Mouse (Mus musculus) olfactory bulb, adult 2 months (tissue): Measurements from ENCODE around the gene Eif3k. TPM values are rescaled to one million over a fixed set of nuclear protein-coding genes. Genes with fewer than 3 reads are reported as not detected.

Experiments used
- H3K27ac ChIP-seq: fragments of 200-500 bp; 2 replicates; pipeline ENCODE4 v1.5.1; 2012; ENCODE audit warnings: low read depth, low read length; ENCODE audit not compliant: insufficient read depth
- H3K4me1 ChIP-seq: fragments of 200-500 bp; 2 replicates; pipeline ENCODE4 v1.6.1; 2012; ENCODE audit warnings: low read length; ENCODE audit not compliant: control insufficient read depth, insufficient read depth
- H3K4me3 ChIP-seq: fragments of 200-500 bp; 2 replicates; pipeline ENCODE4 v1.5.1; 2012; ENCODE audit warnings: mild to moderate bottlenecking, low read depth, low read length, moderate library complexity; ENCODE audit not compliant: insufficient read depth
- CTCF ChIP-seq: fragments of 200-500 bp; IDR thresholded peaks from 2 replicates; pipeline ENCODE4 v1.5.1; 2012; ENCODE audit warnings: low read depth, mild to moderate bottlenecking, low read length, moderate library complexity; ENCODE audit not compliant: insufficient read depth
- POLR2A ChIP-seq: fragments of 200-500 bp; IDR thresholded peaks from 2 replicates; pipeline ENCODE4 v1.6.1; 2012; ENCODE audit warnings: mild to moderate bottlenecking, low read depth, low read length, moderate library complexity; ENCODE audit not compliant: insufficient read depth
- WGBS: fragments of 180-500 bp; shearing (Covaris S2); methylation state at CpG from one replicate; pipeline ENCODE4 v1.1.7; 2018; 5-methylcytosine and 5-hydroxymethylcytosine counted together
- polyA plus RNA-seq: library from polyadenylated mRNA; stranded (reverse); fragments of >200 nt; gene quantifications from 2 replicates; pipeline ENCODE4 v1.2.4, GENCODE M21; 2012; ENCODE audit warnings: low replicate concordance; ENCODE audit not compliant: missing spikeins, insufficient read depth, insufficient read length

The Eif3k gene
- polyA plus RNA-seq, 1 experiment = not detected

DNA sequence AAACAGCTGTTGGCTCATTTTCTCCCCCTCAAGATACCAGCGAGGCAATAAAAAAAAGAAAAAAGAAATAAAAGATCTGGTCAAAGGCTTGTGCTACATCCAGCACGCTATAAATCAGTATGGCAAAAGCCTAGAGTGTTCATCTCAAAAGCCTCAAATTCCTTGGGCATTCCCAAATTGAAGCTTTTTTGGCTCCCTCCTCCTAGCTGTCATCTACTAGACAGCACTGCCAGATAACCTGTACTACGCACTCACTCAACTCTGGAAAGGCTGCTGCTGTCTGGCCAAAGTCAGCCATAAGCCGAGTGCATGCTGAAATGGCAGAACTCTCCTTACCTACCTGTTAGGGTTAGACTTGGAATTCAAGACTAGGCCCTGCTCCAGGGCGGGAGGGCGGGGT lies 24.4 kb downstream of the Eif3k start:
- Histone ChIP-seq H3K4me3 (no peak overlapping the region), H3K4me1 (peaks cover 17% of the 10 kb centered on the region), H3K27ac (no peak overlapping the region)
- no peak for TF ChIP-seq CTCF
- TF ChIP-seq POLR2A = no peak
- WGBS = 64% methylated on average over 6 of the region's 6 CpGs

DNA sequence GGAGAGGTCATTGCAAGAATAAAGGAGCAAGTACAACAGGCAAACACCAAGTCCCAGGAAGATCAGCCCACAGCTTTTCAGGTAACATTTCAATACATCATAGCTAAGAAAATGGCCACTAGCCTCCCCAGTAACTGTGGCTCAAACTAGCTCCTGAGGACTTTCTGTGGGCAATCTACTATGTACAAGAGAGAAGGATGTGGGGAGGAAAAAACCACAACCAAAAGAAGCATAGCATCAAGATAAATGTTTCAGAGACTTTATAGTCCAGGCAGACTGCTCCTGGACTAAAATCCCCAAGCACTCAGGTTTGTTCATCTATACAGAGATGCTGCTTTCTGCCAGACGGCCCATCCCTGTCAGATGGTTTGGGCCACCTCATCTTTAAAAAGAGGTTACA lies 25.4 kb downstream of the Eif3k start:
- Histone ChIP-seq H3K4me1 (peaks cover 19% of the 10 kb centered on the region), H3K27ac (no peak overlapping the region)
- WGBS = 45% methylated on average over 1 of the region's 1 CpGs

DNA sequence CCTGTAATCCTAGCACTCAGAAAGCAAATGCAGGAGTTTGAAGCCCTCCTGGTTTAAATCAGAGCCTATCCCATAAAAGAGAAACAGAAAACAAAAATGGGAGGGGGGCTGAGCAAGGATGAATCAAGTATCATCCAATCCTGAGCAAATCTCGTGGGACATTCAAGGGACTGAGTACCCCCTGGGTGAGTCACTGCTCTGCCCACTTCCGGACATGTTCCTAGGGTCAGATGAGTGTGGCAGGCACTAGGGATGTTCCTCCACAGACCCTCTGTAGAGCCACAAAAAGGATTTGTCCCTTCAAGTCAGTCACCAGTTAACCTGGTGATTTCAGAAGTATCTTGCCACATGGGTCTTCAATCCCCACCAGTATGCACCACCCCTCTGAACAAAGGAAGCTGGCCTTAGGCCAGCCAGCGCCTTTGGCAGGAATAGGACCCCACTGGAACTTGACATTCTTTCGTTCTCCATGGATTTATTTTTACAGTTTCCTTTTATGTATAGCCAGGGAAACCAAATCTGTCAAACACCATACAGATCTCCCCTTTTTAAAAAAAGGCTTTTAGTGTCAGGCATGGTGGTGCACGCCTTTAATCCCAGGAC lies 26.3 kb downstream of the Eif3k start:
- TF ChIP-seq CTCF (no peak), POLR2A (no peak)
- H3K4me3 ChIP-seq = no peak overlapping the region
- peaks cover 20% of the 10 kb centered on the region for H3K4me1 ChIP-seq
- 37% methylated on average over 5 of the region's 5 CpGs for WGBS
- H3K27ac ChIP-seq = no peak overlapping the region

More for the DNA sequence above, 25.4 kb downstream of the Eif3k start:
- no peak overlapping the region for H3K4me3 ChIP-seq
- no peak for TF ChIP-seq CTCF
- no peak for TF ChIP-seq POLR2A

DNA sequence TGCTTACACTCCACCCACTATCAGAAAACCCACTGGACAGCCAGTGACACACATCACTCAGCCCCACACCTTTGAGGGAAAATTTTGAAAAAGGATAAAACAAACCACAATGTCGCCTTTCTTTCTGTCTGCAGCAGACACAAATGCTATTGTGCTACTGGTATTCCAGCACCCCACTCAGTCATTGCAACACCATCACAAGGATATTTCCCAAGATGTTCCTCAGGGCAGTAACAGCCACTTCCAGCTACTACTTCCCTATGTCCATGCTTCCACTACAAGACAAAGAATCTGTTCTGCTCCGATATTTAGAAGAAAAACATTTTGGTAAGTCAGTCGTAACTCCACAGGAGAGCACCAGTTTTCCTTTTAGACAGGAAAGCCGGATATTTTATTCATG lies 26.9 kb downstream of the Eif3k start:
- Histone ChIP-seq H3K4me1 (peaks cover 16% of the 10 kb centered on the region), H3K27ac (0 out of 2 replicates have a peak overlapping the region, but pooled peaks have one; percentile 28), H3K4me3 (no peak overlapping the region)
- 42% methylated on average over 4 of the region's 4 CpGs for WGBS
- TF ChIP-seq POLR2A = no peak
- TF ChIP-seq CTCF = no peak

DNA sequence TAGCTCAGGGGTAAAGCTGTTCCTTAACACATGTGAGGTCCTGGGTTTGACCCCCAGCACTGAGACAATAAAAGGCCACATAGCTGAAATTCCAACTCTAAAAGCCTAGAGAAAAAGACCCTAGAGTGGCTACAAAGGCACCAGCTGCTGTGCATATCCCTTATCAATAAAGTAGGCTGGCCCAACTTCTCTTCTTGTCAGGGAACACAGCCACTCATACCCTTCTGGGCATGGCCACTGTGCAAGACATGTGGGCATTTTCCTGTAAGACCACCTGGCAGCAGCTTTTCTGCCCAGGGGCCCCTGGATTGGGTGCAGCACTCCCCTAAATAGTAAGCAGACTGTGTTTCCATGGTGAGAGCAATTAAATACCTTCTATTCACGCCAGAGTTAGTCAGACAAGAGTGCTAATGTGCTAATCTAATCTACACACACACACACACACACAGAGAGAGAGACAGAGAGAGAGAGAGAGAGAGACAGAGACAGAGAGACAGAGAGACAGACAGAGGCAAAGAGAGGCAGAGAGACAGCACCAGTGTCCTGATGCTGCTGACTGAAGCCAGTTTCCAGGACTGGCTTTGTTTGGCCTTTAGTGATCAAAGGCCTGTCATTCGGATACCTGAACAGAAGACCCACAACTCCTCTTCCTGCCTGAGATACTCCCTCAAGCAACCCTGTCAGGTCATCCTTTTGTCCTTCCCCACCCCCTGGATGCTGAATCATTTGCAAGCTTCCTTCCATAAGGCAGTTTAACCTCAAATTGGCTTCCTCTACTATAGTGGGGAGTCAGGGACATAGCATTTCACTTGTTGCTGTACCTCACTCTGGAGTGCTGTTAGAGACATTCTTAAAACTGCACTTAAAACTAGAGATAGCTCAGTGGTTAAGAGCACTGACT lies 27.9 kb downstream of the Eif3k start:
- Histone ChIP-seq H3K4me1 (peaks cover 17% of the 10 kb centered on the region), H3K27ac (peak overlapping the region; percentile 58), H3K4me3 (no peak overlapping the region)
- 24% methylated on average over 2 of the region's 2 CpGs for WGBS
- no peak for TF ChIP-seq POLR2A
- no peak for TF ChIP-seq CTCF

DNA sequence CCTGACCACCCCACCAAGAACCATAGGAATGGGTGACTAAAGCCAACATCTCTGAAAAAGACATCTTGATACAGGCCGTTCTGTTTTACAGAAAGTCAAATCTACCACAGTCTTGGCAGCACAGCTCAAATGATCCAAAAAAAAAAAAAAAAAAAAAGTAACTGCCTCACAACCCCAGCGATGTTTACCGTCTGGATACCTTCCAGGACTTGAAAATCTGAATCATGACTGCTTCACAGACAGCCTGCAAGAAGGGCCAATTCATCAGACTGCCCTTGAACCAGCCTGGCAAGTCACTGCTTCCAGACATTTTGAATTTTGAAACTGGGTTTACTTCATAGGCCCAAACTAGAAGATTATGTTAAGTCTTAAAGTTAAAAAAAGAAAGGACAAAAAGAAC lies 28.9 kb downstream of the Eif3k start:
- no peak for TF ChIP-seq POLR2A
- TF ChIP-seq CTCF = no peak
- H3K4me3 ChIP-seq = no peak overlapping the region
- 8% methylated on average over 3 of the region's 3 CpGs for WGBS
- H3K4me1 ChIP-seq = peaks cover 22% of the 10 kb centered on the region
- no peak overlapping the region for H3K27ac ChIP-seq

DNA sequence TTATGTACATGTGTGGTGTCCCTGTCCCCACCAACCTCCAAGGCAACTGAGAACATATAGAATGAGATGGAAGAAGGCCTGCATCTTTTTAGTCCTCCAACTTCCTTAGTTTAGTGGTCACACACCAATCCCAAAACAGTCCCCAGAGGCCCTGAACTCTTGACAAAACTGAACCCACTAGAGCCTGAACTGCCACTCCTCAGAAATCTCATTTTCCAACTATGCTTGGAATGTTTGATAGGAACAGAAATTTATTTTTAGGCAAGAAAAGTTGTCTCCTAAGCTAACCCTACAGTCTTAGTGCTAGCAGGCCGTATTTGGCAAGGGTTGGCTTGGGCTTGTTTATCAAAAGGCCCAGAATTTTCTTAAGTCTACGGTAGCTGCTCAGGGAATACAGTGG lies 29.9 kb downstream of the Eif3k start:
- no peak for TF ChIP-seq POLR2A
- TF ChIP-seq CTCF = no peak
- 79% methylated on average over 2 of the region's 2 CpGs for WGBS
- Histone ChIP-seq H3K4me3 (no peak overlapping the region), H3K4me1 (peaks cover 26% of the 10 kb centered on the region), H3K27ac (no peak overlapping the region)

DNA sequence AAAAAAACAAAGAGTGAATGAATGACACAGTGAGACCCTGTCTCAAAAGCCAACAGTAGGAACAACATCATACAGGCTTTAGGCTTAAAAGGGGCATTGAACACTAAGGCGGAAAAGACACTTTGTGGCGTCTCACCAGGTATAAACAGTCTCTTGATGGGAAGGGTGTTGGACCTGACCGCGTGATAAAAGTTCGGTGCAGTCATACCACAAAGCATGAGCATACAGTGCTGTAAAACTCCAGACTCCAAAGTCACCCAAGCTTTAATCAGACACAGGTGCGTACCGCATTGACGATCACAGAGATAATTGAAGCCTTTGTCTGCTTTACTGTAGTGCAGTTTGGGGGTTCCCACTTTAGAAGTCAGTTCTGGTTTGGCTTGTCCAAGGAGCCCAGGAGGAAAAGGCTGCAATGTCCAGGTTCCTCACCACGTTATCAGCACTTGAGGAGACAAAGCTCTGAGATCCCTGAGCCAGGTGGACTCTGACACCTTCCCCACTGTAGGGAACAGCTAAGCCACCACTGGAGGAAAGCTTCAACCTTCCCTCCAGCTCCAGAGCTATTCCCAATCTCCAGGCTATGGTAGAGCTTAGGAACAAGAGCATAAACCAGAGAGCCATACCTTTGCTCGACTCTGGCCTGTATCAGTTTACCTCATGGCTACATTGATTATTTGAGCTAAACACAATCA lies 31.2 kb downstream of the Eif3k start:
- H3K4me1 ChIP-seq = peaks cover 38% of the 10 kb centered on the region
- 82% methylated on average over 10 of the region's 10 CpGs for WGBS
- H3K27ac ChIP-seq = 0 out of 2 replicates have a peak overlapping the region, but pooled peaks have one; percentile 17
- no peak overlapping the region for H3K4me3 ChIP-seq
- TF ChIP-seq POLR2A (no peak), CTCF (no peak)
